Mouse (Mus musculus) forebrain, embryonic 13.5 days (tissue): ENCODE results near the gene Spryd4. TPM values are rescaled to one million over a fixed set of nuclear protein-coding genes. Genes with fewer than 3 reads are reported as not detected.
A peak's percentile ranks its signal among the peaks of the same experiment; 100 is the strongest.
"Not testable (repeated sequence)": the region's sequence is repeated elsewhere in the genome, so short reads cannot be mapped to it uniquely, and the experiment has no call there.

Experiments used
- ATAC-seq: fragments of 200-750 bp; cut with Nextera tagmentation; 2 replicates; pipeline ENCODE4 v1.8.0; 2017
- H3K27ac ChIP-seq: fragments of 300-500 bp; sonication (generic); 2 replicates; pipeline ENCODE4 v1.5.1; 2015; ENCODE audit warnings: inconsistent platforms, mild to moderate bottlenecking, moderate library complexity
- H3K27me3 ChIP-seq: fragments of 300-500 bp; sonication (generic); 2 replicates; pipeline ENCODE4 v1.6.1; 2015; ENCODE audit warnings: mild to moderate bottlenecking, inconsistent platforms
- H3K36me3 ChIP-seq: fragments of 300-500 bp; sonication (generic); 2 replicates; pipeline ENCODE4 v1.6.1; 2015; ENCODE audit warnings: mild to moderate bottlenecking, inconsistent platforms; ENCODE audit not compliant: poor library complexity, severe bottlenecking
- H3K4me1 ChIP-seq: fragments of 300-500 bp; sonication (generic); 2 replicates; pipeline ENCODE4 v1.6.1; 2015; ENCODE audit warnings: inconsistent platforms
- H3K4me2 ChIP-seq: fragments of 300-500 bp; sonication (generic); 2 replicates; pipeline ENCODE4 v1.6.1; 2015; ENCODE audit warnings: inconsistent platforms, mild to moderate bottlenecking, moderate library complexity
- H3K4me3 ChIP-seq: fragments of 300-500 bp; sonication (generic); 2 replicates; pipeline ENCODE4 v1.5.1; 2015; ENCODE audit warnings: mild to moderate bottlenecking, inconsistent platforms
- H3K9ac ChIP-seq: fragments of 300-500 bp; sonication (generic); 2 replicates; pipeline ENCODE4 v1.6.1; 2015; ENCODE audit warnings: mild to moderate bottlenecking, inconsistent platforms
- H3K9me3 ChIP-seq: fragments of 300-500 bp; sonication (generic); replicated peaks from 2 replicates; pipeline ENCODE4 v1.6.1; 2016; ENCODE audit warnings: inconsistent platforms
- WGBS: fragments of 180-500 bp; shearing (Covaris S2); methylation state at CpG from one replicate; pipeline ENCODE4 v1.1.7; 2015; 5-methylcytosine and 5-hydroxymethylcytosine counted together
- polyA plus RNA-seq: library from polyadenylated mRNA; unstranded; fragments of >200 nt; fragmentation: Nextera tagmentation; extraction: Ambion mirVana; gene quantifications from 2 replicates; pipeline ENCODE4 v1.2.1, GENCODE M21; 2015

The Spryd4 gene
- polyA plus RNA-seq, 1 experiment from 2014 or later: 17.9 TPM

- H3K9ac ChIP-seq: peak overlapping the region; percentile 77
- H3K27ac ChIP-seq: no peak overlapping the region
- under 1% methylated on average over 53 of the region's 79 CpGs for WGBS
- H3K9me3 ChIP-seq: no peaks in the 10 kb centered on the region
- H3K4me1 ChIP-seq: peaks cover 10% of the 10 kb centered on the region
- peaks cover 25% of the 10 kb centered on the region for H3K27me3 ChIP-seq
- peak overlapping the region; percentile 100 for H3K4me2 ChIP-seq
- peak; percentile 90 for ATAC-seq
- peak overlapping the region; percentile 74 for H3K4me3 ChIP-seq
- no peaks in the 10 kb centered on the region for H3K36me3 ChIP-seq
Observed at GRCm38 (mm10) chr10:128194551-128195461, 16.8 kb downstream of the Spryd4 start.

GRCm38 (mm10) chr10:128194024-128194550, 17.5 kb downstream of the Spryd4 start, which contains the start of gene Gls2:
TSS of gene Gls2 (plus strand) at chr10:128194457.
- no peaks in the 10 kb centered on the region for H3K36me3 ChIP-seq
- H3K9ac ChIP-seq: peak within 1 kb of the TSS; percentile 77
- H3K27me3 ChIP-seq: peaks cover 25% of the 10 kb centered on the region
- no peaks in the 10 kb centered on the region for H3K9me3 ChIP-seq
- under 1% methylated on average over 46 of the region's 46 CpGs for WGBS
- H3K4me2 ChIP-seq: peak within 1 kb of the TSS; percentile 100
- H3K4me3 ChIP-seq: peak within 1 kb of the TSS; percentile 74
- ATAC-seq: peak; percentile 98
- H3K4me1 ChIP-seq: peaks cover 10% of the 10 kb centered on the region
- H3K27ac ChIP-seq: no peak within 1 kb of the TSS

DNA sequence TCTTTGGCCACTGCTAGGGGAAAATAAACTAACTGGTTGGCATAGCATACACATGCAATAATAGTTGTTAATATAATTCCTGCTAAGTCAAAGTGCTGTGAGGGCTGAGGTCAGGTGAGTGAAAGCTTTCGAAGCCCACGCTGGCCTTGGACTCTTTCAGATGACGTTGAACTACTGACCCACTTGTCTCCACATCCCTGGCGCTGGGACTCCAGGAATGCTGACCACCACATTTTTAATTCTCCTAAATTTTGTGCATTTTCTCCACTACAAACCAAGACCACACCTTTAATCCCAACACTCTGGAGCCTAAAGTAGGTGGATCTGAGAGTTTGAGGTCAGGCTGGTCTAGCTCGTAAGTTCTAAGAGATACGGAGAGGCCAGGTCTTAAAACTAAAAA, 18.5 kb downstream of the Spryd4 start:
- no peak overlapping the region for H3K4me3 ChIP-seq
- peaks cover 12% of the 10 kb centered on the region for H3K4me1 ChIP-seq
- H3K9me3 ChIP-seq: no peaks in the 10 kb centered on the region
- H3K27ac ChIP-seq: no peak overlapping the region
- H3K4me2 ChIP-seq: no peak overlapping the region
- H3K9ac ChIP-seq: no peak overlapping the region
- H3K27me3 ChIP-seq: peaks cover 25% of the 10 kb centered on the region
- no peak for ATAC-seq
- 93% methylated on average over 6 of the region's 6 CpGs for WGBS
- H3K36me3 ChIP-seq: no peaks in the 10 kb centered on the region

DNA sequence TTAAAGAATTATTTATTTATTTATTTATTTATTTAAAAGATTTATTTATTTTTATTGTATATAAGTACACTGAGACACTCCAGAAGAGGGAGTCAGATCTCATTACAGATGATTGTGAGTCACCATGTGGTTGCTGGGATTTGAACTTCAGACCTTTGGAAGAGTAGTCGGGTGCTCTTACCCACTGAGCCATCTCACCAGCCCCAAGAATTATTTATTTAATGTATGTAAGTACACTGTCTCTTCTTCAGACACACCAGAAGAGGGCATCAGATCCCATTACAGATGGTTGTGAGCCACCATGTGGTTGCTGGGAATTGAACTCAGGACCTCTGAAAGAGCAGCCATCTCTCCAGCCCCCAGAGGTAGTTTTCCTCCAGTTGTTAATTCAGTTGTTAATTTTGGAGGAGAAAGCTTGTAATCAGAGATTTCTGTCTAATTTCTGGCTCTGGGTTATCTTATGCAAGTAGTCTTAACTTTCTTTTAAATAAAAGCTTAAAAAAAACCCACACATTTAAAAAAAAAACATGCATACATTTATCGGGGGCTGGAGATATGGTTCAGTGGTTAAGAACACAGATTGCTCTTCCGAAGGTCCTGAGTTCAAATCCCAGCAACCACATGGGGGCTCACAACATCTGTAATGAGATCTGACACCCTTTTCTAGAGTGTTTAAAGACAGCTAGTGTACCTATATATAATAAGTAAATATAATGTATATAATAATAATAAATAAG, 19.4 kb downstream of the Spryd4 start:
- not testable (repeated sequence) for H3K36me3 ChIP-seq, H3K9ac ChIP-seq, H3K9me3 ChIP-seq, H3K4me2 ChIP-seq, H3K4me3 ChIP-seq, H3K27ac ChIP-seq, ATAC-seq
- Histone ChIP-seq H3K27me3 (peaks cover 25% of the 10 kb centered on the region), H3K4me1 (peaks cover 12% of the 10 kb centered on the region)
- WGBS: 92% methylated on average over 3 of the region's 3 CpGs

- Histone ChIP-seq H3K27ac (no peak overlapping the region), H3K27me3 (peaks cover 19% of the 10 kb centered on the region), H3K4me1 (peaks cover 12% of the 10 kb centered on the region), H3K9me3 (no peaks in the 10 kb centered on the region), H3K4me2 (no peak overlapping the region), H3K36me3 (no peaks in the 10 kb centered on the region), H3K4me3 (no peak overlapping the region), H3K9ac (no peak overlapping the region)
- 85% methylated on average over 2 of the region's 2 CpGs for WGBS
- ATAC-seq: no peak
Observed at GRCm38 (mm10) chr10:128191472-128191871, 20.1 kb downstream of the Spryd4 start.

- Histone ChIP-seq H3K4me3 (no peak overlapping the region), H3K9ac (no peak overlapping the region), H3K4me2 (no peak overlapping the region), H3K4me1 (0 out of 2 replicates have a peak, but pooled peaks cover 3% of the 10 kb centered on the region), H3K36me3 (no peaks in the 10 kb centered on the region), H3K27me3 (no peaks in the 10 kb centered on the region; the same call in 1 of the 2 replicates), H3K9me3 (no peaks in the 10 kb centered on the region), H3K27ac (no peak overlapping the region)
- WGBS: 43% methylated on average over 2 of the region's 2 CpGs
- 0 out of 2 replicates have a peak, but pooled peaks have one; percentile 41 for ATAC-seq
Observed at GRCm38 (mm10) chr10:128188242-128188877, 23.2 kb downstream of the Spryd4 start.

GRCm38 (mm10) chr10:128187181-128187605, 24.4 kb downstream of the Spryd4 start:
- no peak overlapping the region for H3K27ac ChIP-seq
- H3K9me3 ChIP-seq: no peaks in the 10 kb centered on the region
- no peak for ATAC-seq
- 64% methylated on average over 5 of the region's 5 CpGs for WGBS
- H3K27me3 ChIP-seq: no peaks in the 10 kb centered on the region; the same call in 1 of the 2 replicates
- H3K4me3 ChIP-seq: no peak overlapping the region
- no peaks in the 10 kb centered on the region for H3K36me3 ChIP-seq
- H3K4me2 ChIP-seq: no peak overlapping the region
- H3K9ac ChIP-seq: no peak overlapping the region
- 0 out of 2 replicates have a peak, but pooled peaks cover 3% of the 10 kb centered on the region for H3K4me1 ChIP-seq

DNA sequence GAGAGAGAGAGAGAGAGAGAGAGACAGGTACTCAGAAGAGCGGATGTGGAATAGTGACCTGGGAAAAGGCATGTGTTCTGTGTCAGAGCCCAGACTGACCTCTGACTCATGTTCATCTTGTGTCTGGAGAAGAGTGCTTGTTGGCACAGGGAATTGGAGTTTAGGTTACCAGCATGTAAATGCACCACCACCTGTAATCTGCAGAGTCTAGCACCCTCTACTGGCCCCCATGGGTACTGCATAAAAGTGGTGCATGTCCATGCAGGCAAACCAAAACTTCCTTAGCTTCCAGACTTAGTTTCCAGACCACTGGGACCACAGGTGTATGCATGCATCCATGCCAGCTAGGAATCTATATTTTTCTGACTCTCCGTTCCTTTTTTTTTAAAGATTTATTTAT, 25.6 kb downstream of the Spryd4 start:
- Histone ChIP-seq H3K9me3 (no peaks in the 10 kb centered on the region), H3K27ac (no peak overlapping the region), H3K27me3 (no peaks in the 10 kb centered on the region; the same call in 1 of the 2 replicates), H3K36me3 (no peaks in the 10 kb centered on the region), H3K4me3 (no peak overlapping the region), H3K4me1 (0 out of 2 replicates have a peak, but pooled peaks cover 3% of the 10 kb centered on the region), H3K9ac (no peak overlapping the region), H3K4me2 (no peak overlapping the region)
- ATAC-seq: 0 out of 2 replicates have a peak, but pooled peaks have one; percentile 38
- WGBS: 53% methylated on average over 2 of the region's 2 CpGs

DNA sequence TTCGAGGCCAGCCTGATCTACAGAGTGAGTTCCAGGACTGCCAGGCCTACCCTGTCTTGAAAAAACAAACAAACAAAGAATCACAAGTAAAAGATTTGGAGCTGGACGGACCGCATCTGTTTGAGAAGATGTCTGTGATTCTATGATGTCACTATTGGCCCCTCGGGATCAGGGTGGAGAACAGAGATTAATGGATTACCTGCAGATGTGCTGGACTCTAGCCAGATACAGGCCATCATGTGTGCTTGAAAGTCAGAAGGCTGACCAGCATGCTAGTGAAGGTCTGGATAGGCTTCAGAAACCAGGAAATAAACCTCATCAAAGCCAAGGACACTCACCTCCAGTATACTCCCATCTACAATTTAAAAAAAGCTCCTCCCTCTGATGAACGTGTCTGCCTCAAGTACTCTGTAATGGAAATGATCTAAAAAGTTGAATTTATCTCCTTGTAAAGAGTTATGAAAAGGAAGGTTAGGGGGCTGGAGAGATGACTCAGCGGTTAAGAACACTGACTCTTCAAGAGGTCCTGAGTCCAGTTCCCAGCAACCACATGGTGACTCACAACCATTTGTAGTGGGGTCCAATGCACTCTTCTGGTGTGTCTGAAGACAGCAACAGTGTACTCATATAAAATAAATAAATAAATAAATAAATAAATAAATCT, 26.2 kb downstream of the Spryd4 start:
- H3K36me3 ChIP-seq: no peaks in the 10 kb centered on the region
- no peak overlapping the region for H3K4me2 ChIP-seq
- H3K27me3 ChIP-seq: no peaks in the 10 kb centered on the region
- H3K9ac ChIP-seq: no peak overlapping the region
- no peaks in the 10 kb centered on the region for H3K9me3 ChIP-seq
- no peak for ATAC-seq
- no peak overlapping the region for H3K4me3 ChIP-seq
- H3K27ac ChIP-seq: no peak overlapping the region
- H3K4me1 ChIP-seq: 0 out of 2 replicates have a peak, but pooled peaks cover 3% of the 10 kb centered on the region
- 84% methylated on average over 6 of the region's 6 CpGs for whole genome bisulfite sequencing

DNA sequence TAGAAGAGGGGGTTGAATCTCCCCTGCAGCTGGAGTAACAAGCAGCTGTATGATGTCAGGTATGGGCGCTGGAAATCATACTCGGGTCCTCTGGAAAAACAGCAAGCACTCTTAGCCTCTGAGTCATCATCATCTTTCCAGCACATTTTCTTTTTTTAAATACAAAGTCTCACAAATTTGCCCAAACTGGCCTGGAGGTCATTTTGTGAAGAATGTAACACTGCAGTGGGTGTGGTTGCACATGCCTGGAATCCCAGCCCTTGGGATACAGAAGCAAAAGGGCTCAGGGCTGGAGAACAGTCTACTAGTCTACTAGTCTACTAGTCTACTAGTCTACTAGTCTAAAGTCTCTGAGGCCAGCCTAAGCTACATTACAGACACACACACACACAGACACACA, 27.3 kb downstream of the Spryd4 start:
- Histone ChIP-seq H3K4me1 (peaks cover 8% of the 10 kb centered on the region; the same call in 1 of the 2 replicates), H3K4me2 (no peak overlapping the region), H3K27me3 (no peaks in the 10 kb centered on the region), H3K9ac (no peak overlapping the region), H3K36me3 (no peaks in the 10 kb centered on the region), H3K4me3 (no peak overlapping the region), H3K9me3 (no peaks in the 10 kb centered on the region), H3K27ac (no peak overlapping the region)
- 86% methylated on average over 2 of the region's 2 CpGs for WGBS
- no peak for ATAC-seq

GRCm38 (mm10) chr10:128179989-128180388, 31.6 kb downstream of the Spryd4 start, which contains the start of gene Rbms2:
TSS of gene Rbms2 (minus strand) at chr10:128180297.
- Histone ChIP-seq H3K9ac (peak within 1 kb of the TSS; percentile 12; the same call in 1 of the 2 replicates), H3K27ac (no peak within 1 kb of the TSS), H3K9me3 (no peaks in the 10 kb centered on the region), H3K4me3 (no peak within 1 kb of the TSS), H3K27me3 (no peaks in the 10 kb centered on the region), H3K4me2 (peak within 1 kb of the TSS; percentile 28), H3K4me1 (peaks cover 15% of the 10 kb centered on the region), H3K36me3 (no peaks in the 10 kb centered on the region)
- WGBS: 2% methylated on average over 6 of the region's 6 CpGs
- ATAC-seq: no peak
